8 mouse cellular contexts compared by ENCODE assay signal in the genomic region with DNA sequence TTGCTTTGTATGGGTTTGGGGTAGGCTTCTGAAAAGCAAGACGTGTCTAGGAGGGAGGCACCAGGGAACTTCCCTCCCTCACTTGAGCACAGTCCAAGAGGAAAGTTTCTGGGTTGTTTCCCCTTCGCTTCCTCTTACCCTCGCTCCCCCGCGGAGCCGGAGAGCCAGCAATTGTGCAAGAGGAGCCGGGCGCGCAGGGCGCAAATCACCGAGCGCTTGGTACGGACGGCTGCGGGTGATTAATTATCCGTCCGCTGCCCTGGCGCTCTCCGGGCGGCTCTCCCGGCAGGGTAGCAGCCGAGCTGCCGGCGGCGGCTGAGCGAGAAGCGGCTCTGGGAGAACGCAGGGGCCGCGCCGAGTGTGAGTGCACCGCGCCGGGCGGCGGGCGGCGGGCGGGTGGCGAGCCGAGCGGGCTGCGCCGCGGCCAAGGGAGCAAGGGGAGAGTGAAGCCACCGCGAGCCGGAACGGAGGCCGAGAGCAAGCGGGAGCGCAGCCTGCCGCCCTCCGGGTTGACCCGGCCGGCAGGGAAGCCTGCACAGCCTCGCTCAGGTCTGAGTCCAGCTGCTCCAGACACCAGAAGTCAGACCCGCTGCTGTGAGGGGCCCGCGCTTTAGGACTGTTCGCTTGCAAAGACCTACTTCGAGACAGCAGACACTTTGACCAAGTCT.
DNase-seq lines count a peak whose midpoint lies in the region; ATAC-seq lines count a peak whose summit lies in the region.

No protein-coding gene starts in this region.

- H3K4me2 ChIP-seq in hindbrain, embryonic 16.5 days (ENCODE audit: low read length) = peak overlapping the region; percentile 96

- H3K9ac ChIP-seq in hindbrain, embryonic 16.5 days (ENCODE audit: low read depth, low read length) = peak overlapping the region; percentile 79

- H3K27me3 ChIP-seq in hindbrain, embryonic 16.5 days (replicated peaks; ENCODE audit: control insufficient read depth, insufficient read depth, low read length) = peaks cover 7% of the 10 kb centered on the region

- peak; percentile 88 for ATAC-seq in common myeloid progenitor, adult 5-6 weeks (replicated peaks; ENCODE audit: low read depth, poor library complexity, severe bottlenecking)
- peak; percentile 91 for ATAC-seq in hindbrain, embryonic 16.5 days
- ATAC-seq in megakaryocyte progenitor cell, adult 5-6 weeks (replicated peaks; ENCODE audit: poor library complexity) = peak; percentile 93

- 0 out of 2 replicates have a peak, but pooled peaks cover 2% of the 10 kb centered on the region for H3K4me1 ChIP-seq in hindbrain, embryonic 16.5 days (ENCODE audit: control insufficient read depth, insufficient read depth, low read depth, low read length)

- WGBS in hindbrain, embryonic 16.5 days = under 1% methylated on average over 40 of the region's 62 CpGs

- intact Hi-C loops in gastrocnemius, postnatal 14 days (cut with DNase I; ENCODE audit: low total_unique reads) = no loop called here
- intact Hi-C loops in left cerebral cortex, postnatal 36 days (cut with DNase I) = no loop called here

- DNase-seq in cerebellum, adult 11 months = peak; percentile 2
- DNase-seq in cerebellum, adult 9-11 months = no peak
- DNase-seq in gastrocnemius, postnatal 14 days = peak; percentile 77
- peak; percentile 28 to 36 for DNase-seq in left cerebral cortex, postnatal 36 days (ENCODE audit: low spot score in 2 of 2)
- peak; percentile 55 for DNase-seq in skeletal muscle tissue, adult 2 months (ENCODE audit: low read depth, low spot score)

- no peaks in the 10 kb centered on the region for H3K36me3 ChIP-seq in hindbrain, embryonic 16.5 days (ENCODE audit: control insufficient read depth, insufficient read depth, low read length)

- no peaks in the 10 kb centered on the region for H3K9me3 ChIP-seq in hindbrain, embryonic 16.5 days (ENCODE audit: control insufficient read depth, low read length)

- peak overlapping the region; percentile 66 for H3K4me3 ChIP-seq in hindbrain, embryonic 16.5 days (ENCODE audit: low read length)

- peak overlapping the region; percentile 69 for H3K27ac ChIP-seq in hindbrain, embryonic 16.5 days (ENCODE audit: low read depth, low read length)
